Comparison of ENCODE assay signal across 29 mouse cellular contexts in genomic region chr1:42415817-42416538, GRCm38 (mm10).
DNase-seq lines count a peak whose midpoint lies in the region; ATAC-seq and TF ChIP-seq lines count a peak whose summit lies in the region.
"Had no signal": no experiment of that assay in that cellular context is flagged by ENCODE, and none has a peak within 500 bp of the region (broad histone marks: within the 10 kb centered on the region; RNA-seq: fewer than 3 reads in every experiment).

No protein-coding gene starts in this region.

- DNase-seq in forebrain, embryonic 11.5 days (ENCODE audit: low spot score), result peak; percentile 53
- no peak for DNase-seq in forebrain, postnatal 0 days
- peak; percentile 29 for DNase-seq in neural tube, embryonic 11.5 days (ENCODE audit: low spot score)
- DNase-seq in neural tube, embryonic 10.5 days (ENCODE audit: extremely low spot score, low spot score), result no peak
- DNase-seq: adrenal gland, adult 2 months; adrenal gland, postnatal 36 days; cerebellum, adult 18-20 months; gastrocnemius, postnatal 10 days; heart, postnatal 36 days; kidney, adult 11 months; kidney, postnatal 25 days; left cerebral cortex, postnatal 4 days; liver, embryonic 13.5 days; lung, adult 18-20 months; lung, postnatal 4 days; right cerebral cortex, postnatal 25 days; thymus, postnatal 14 days had no signal

- H3K4me1 ChIP-seq in forebrain, embryonic 11.5 days (replicated peaks; ENCODE audit: control insufficient read depth, insufficient read depth, low read length), result peaks cover 6% of the 10 kb centered on the region; the same call in 1 of the 2 replicates
- H3K4me1 ChIP-seq in forebrain, postnatal 0 days (ENCODE audit: insufficient read depth), result no peaks in the 10 kb centered on the region
- H3K4me1 ChIP-seq in neural tube, embryonic 11.5 days (ENCODE audit: control insufficient read depth, insufficient read depth, low read length), result peaks cover 4% of the 10 kb centered on the region; the same call in 1 of the 2 replicates
- H3K4me1 ChIP-seq in neural tube, embryonic 13.5 days (replicated peaks), result peaks cover 23% of the 10 kb centered on the region
- no peaks in the 10 kb centered on the region for H3K4me1 ChIP-seq in kidney, embryonic 15.5 days
- H3K4me1 ChIP-seq: limb, embryonic 15.5 days; liver, embryonic 13.5 days had no signal

- no peaks in the 10 kb centered on the region for H3K27me3 ChIP-seq in forebrain, embryonic 11.5 days (ENCODE audit: control insufficient read depth, insufficient read depth, low read length)
- no peaks in the 10 kb centered on the region for H3K27me3 ChIP-seq in forebrain, postnatal 0 days (ENCODE audit: insufficient read depth, low read length)
- H3K27me3 ChIP-seq in neural tube, embryonic 11.5 days (ENCODE audit: control insufficient read depth, insufficient read depth, low read length), result no peaks in the 10 kb centered on the region
- 0 out of 2 replicates have a peak, but pooled peaks cover 4% of the 10 kb centered on the region for H3K27me3 ChIP-seq in neural tube, embryonic 13.5 days
- H3K27me3 ChIP-seq in kidney, embryonic 15.5 days, result peaks cover 5% of the 10 kb centered on the region; the same call in 1 of the 2 replicates
- H3K27me3 ChIP-seq: CH12.LX; liver, embryonic 13.5 days had no signal

- ATAC-seq in forebrain, embryonic 11.5 days (replicated peaks; ENCODE audit: low FRiP score), result no peak
- no peak for ATAC-seq in forebrain, postnatal 0 days
- peak; percentile 53; the same call in 1 of the 2 replicates for ATAC-seq in neural tube, embryonic 11.5 days (ENCODE audit: insufficient read depth, low FRiP score, low TSS enrichment)
- peak; percentile 63; the same call in 1 of the 2 replicates for ATAC-seq in neural tube, embryonic 13.5 days (ENCODE audit: low read depth)
- ATAC-seq in megakaryocyte, adult 5-6 weeks (ENCODE audit: poor library complexity, severe bottlenecking), result no peak
- ATAC-seq in kidney, embryonic 15.5 days (replicated peaks; ENCODE audit: low FRiP score), result no peak
- ATAC-seq: activated CD4-positive, CD25-positive, alpha-beta regulatory T cell, adult 4 months; forebrain, embryonic 16.5 days; inflammation-experienced regulatory T-cells, adult 6 months; lung, postnatal 0 days had no signal

- no peak overlapping the region for H3K9ac ChIP-seq in forebrain, embryonic 11.5 days (ENCODE audit: low read length)
- H3K9ac ChIP-seq in forebrain, postnatal 0 days, result no peak overlapping the region
- no peak overlapping the region for H3K9ac ChIP-seq in neural tube, embryonic 11.5 days (ENCODE audit: low read length)
- H3K9ac ChIP-seq in neural tube, embryonic 13.5 days, result no peak overlapping the region
- H3K9ac ChIP-seq in kidney, embryonic 15.5 days, result no peak overlapping the region
- H3K9ac ChIP-seq: embryonic facial prominence, embryonic 13.5 days; limb, embryonic 15.5 days; liver, embryonic 13.5 days had no signal

- no peak overlapping the region for H3K4me3 ChIP-seq in forebrain, embryonic 11.5 days (ENCODE audit: low read depth, low read length)
- H3K4me3 ChIP-seq in forebrain, postnatal 0 days (ENCODE audit: low read depth, low read length), result no peak overlapping the region
- no peak overlapping the region for H3K4me3 ChIP-seq in neural tube, embryonic 11.5 days (ENCODE audit: low read depth, low read length)
- no peak overlapping the region for H3K4me3 ChIP-seq in neural tube, embryonic 13.5 days
- H3K4me3 ChIP-seq in kidney, embryonic 15.5 days (replicated peaks), result no peak overlapping the region
- H3K4me3 ChIP-seq: embryonic facial prominence, embryonic 13.5 days; forebrain, embryonic 10.5 days; heart, embryonic 10.5 days; limb, embryonic 15.5 days; liver, embryonic 13.5 days had no signal

- no peak for TF ChIP-seq CTCF in forebrain, postnatal 0 days (IDR thresholded peaks at IDR 0.05; ENCODE audit: low read depth)

- WGBS in forebrain, embryonic 11.5 days, result 79% methylated on average over 21 of the region's 21 CpGs
- WGBS in forebrain, postnatal 0 days, result 75% methylated on average over 21 of the region's 21 CpGs
- WGBS in neural tube, embryonic 11.5 days, result 61% methylated on average over 21 of the region's 21 CpGs
- 37% methylated on average over 21 of the region's 21 CpGs for WGBS in neural tube, embryonic 13.5 days
- 70% methylated on average over 21 of the region's 21 CpGs for WGBS in kidney, embryonic 15.5 days

- H3K4me2 ChIP-seq in forebrain, embryonic 11.5 days (ENCODE audit: low read depth, low read length, severe bottlenecking), result no peak overlapping the region
- H3K4me2 ChIP-seq in forebrain, postnatal 0 days (ENCODE audit: low read depth), result no peak overlapping the region
- H3K4me2 ChIP-seq in neural tube, embryonic 11.5 days (ENCODE audit: low read depth), result no peak overlapping the region
- H3K4me2 ChIP-seq in neural tube, embryonic 13.5 days, result peak overlapping the region; percentile 44
- H3K4me2 ChIP-seq in kidney, embryonic 15.5 days, result no peak overlapping the region
- H3K4me2 ChIP-seq: embryonic facial prominence, embryonic 13.5 days; limb, embryonic 15.5 days; liver, embryonic 13.5 days had no signal

- no peaks in the 10 kb centered on the region for H3K36me3 ChIP-seq in forebrain, embryonic 11.5 days (ENCODE audit: control insufficient read depth, insufficient read depth, low read length)
- H3K36me3 ChIP-seq in forebrain, postnatal 0 days (ENCODE audit: insufficient read depth), result no peaks in the 10 kb centered on the region
- H3K36me3 ChIP-seq in neural tube, embryonic 11.5 days (ENCODE audit: control insufficient read depth, insufficient read depth, low read length), result no peaks in the 10 kb centered on the region
- H3K36me3 ChIP-seq in neural tube, embryonic 13.5 days, result no peaks in the 10 kb centered on the region
- H3K36me3 ChIP-seq in kidney, embryonic 15.5 days, result no peaks in the 10 kb centered on the region
- H3K36me3 ChIP-seq: embryonic facial prominence, embryonic 13.5 days; forebrain, embryonic 10.5 days; heart, embryonic 10.5 days; limb, embryonic 15.5 days; liver, embryonic 13.5 days had no signal

- no peak overlapping the region for H3K27ac ChIP-seq in forebrain, embryonic 11.5 days (ENCODE audit: low read depth, low read length)
- H3K27ac ChIP-seq in forebrain, postnatal 0 days (ENCODE audit: low read depth, low read length), result no peak overlapping the region
- H3K27ac ChIP-seq in neural tube, embryonic 11.5 days (ENCODE audit: low read depth, low read length), result no peak overlapping the region
- no peak overlapping the region for H3K27ac ChIP-seq in neural tube, embryonic 13.5 days (replicated peaks)
- H3K27ac ChIP-seq in kidney, embryonic 15.5 days, result no peak overlapping the region
- H3K27ac ChIP-seq: embryonic facial prominence, embryonic 13.5 days; forebrain, embryonic 10.5 days; heart, embryonic 10.5 days; limb, embryonic 15.5 days; liver, embryonic 13.5 days had no signal

- H3K9me3 ChIP-seq in forebrain, embryonic 11.5 days (ENCODE audit: control insufficient read depth, low read length), result no peaks in the 10 kb centered on the region
- H3K9me3 ChIP-seq in forebrain, postnatal 0 days (ENCODE audit: low read length), result no peaks in the 10 kb centered on the region
- no peaks in the 10 kb centered on the region for H3K9me3 ChIP-seq in neural tube, embryonic 11.5 days (ENCODE audit: control insufficient read depth, low read length)
- no peaks in the 10 kb centered on the region for H3K9me3 ChIP-seq in neural tube, embryonic 13.5 days
- H3K9me3 ChIP-seq in kidney, embryonic 15.5 days (replicated peaks), result no peaks in the 10 kb centered on the region
- H3K9me3 ChIP-seq: embryonic facial prominence, embryonic 13.5 days; forebrain, embryonic 10.5 days; heart, embryonic 10.5 days; limb, embryonic 15.5 days; liver, embryonic 13.5 days had no signal

Comparison
In these comparisons a context has a peak if more than half of its experiments do, and no peak if none do; other contexts are left out.
1. DNase-seq: peak in forebrain, embryonic 11.5 days (single experiment) and neural tube, embryonic 11.5 days (single experiment); none in forebrain, postnatal 0 days (single experiment) and neural tube, embryonic 10.5 days (single experiment).
2. ATAC-seq: peak in neural tube, embryonic 11.5 days (single experiment) and neural tube, embryonic 13.5 days (single experiment); none in forebrain, embryonic 11.5 days (single experiment), forebrain, postnatal 0 days (single experiment), megakaryocyte, adult 5-6 weeks (single experiment) and kidney, embryonic 15.5 days (single experiment).